Mouse (Mus musculus): ENCODE results near the gene Sag.

Gene Sag

GRCm38 (mm10) chr1:87855522-87855921 is 52.0 kb downstream of the Sag start:
- DNase-seq: no peak

GRCm38 (mm10) chr1:87856823-87857222 is 53.3 kb downstream of the Sag start:
- no peak for DNase-seq

GRCm38 (mm10) chr1:87858031-87858430 is 54.6 kb downstream of the Sag start:
- no peak for DNase-seq

GRCm38 (mm10) chr1:87858529-87858928 is 55.0 kb downstream of the Sag start:
- peak; percentile 43 to 64 for DNase-seq

- no peak for DNase-seq
Measured at GRCm38 (mm10) chr1:87863602-87864001, 60.1 kb downstream of the Sag start.

GRCm38 (mm10) chr1:87864889-87865288 is 61.4 kb downstream of the Sag start:
- DNase-seq: no peak

GRCm38 (mm10) chr1:87866672-87867071 is 63.2 kb downstream of the Sag start:
- DNase-seq: no peak

GRCm38 (mm10) chr1:87871546-87871945 is 68.1 kb downstream of the Sag start:
- DNase-seq: no peak

- DNase-seq: no peak
Measured at GRCm38 (mm10) chr1:87873081-87873480, 69.6 kb downstream of the Sag start.

- DNase-seq: no peak
Measured at GRCm38 (mm10) chr1:87876065-87876464, 72.6 kb downstream of the Sag start.

- DNase-seq: no peak
Measured at GRCm38 (mm10) chr1:87877552-87878283, 74.2 kb downstream of the Sag start.

GRCm38 (mm10) chr1:87879034-87879433 is 75.6 kb downstream of the Sag start:
- no peak for DNase-seq

- peak; percentile 90 to 94 for DNase-seq
Measured at GRCm38 (mm10) chr1:87879494-87880325, 76.2 kb downstream of the Sag start.

GRCm38 (mm10) chr1:87880326-87880627 is 76.8 kb downstream of the Sag start:
- peak in 1 of 2 experiments; percentile 47 for DNase-seq

- peak in 1 of 2 experiments; percentile 45 for DNase-seq
Measured at GRCm38 (mm10) chr1:87880856-87881255, 77.4 kb downstream of the Sag start.

GRCm38 (mm10) chr1:87881726-87882125 is 78.2 kb downstream of the Sag start:
- no peak for DNase-seq

GRCm38 (mm10) chr1:87882554-87882953 is 79.1 kb downstream of the Sag start:
- DNase-seq: no peak

- DNase-seq: no peak
Measured at GRCm38 (mm10) chr1:87890960-87891359, 87.5 kb downstream of the Sag start.

- DNase-seq: peak; percentile 49 to 54
Measured at GRCm38 (mm10) chr1:87891634-87892033, 88.2 kb downstream of the Sag start.

GRCm38 (mm10) chr1:87892499-87892898 is 89.0 kb downstream of the Sag start:
- peak; percentile 71 to 80 for DNase-seq

GRCm38 (mm10) chr1:87893414-87893813 is 89.9 kb downstream of the Sag start:
- no peak for DNase-seq
